Mouse (Mus musculus) kidney, adult 2 months (tissue): ENCODE data around the gene Dusp19.

Source experiments
- CTCF ChIP-seq: fragments of 200-500 bp; conservative IDR thresholded peaks from 2 replicates; pipeline ENCODE4 v1.5.1; 2011; ENCODE audit warnings: low read depth, mild to moderate bottlenecking, control low read depth, low read length, moderate library complexity, mixed read lengths; ENCODE audit not compliant: insufficient read depth, insufficient read length
- POLR2A ChIP-seq: fragments of 200-500 bp; IDR thresholded peaks from one replicate; pipeline ENCODE4 v1.6.1; 2011; ENCODE audit warnings: low read depth, low read length, control low read depth

GRCm38 (mm10) chr2:80639864-80640263, 23.0 kb downstream of the Dusp19 start:
- TF ChIP-seq POLR2A (no peak), CTCF (no peak)
